Mouse (Mus musculus): ENCODE measurements around the gene Abhd16a. TPM values are rescaled to one million over a fixed set of nuclear protein-coding genes. Genes with fewer than 3 reads are reported as not detected.

Abhd16a gene
- 31.8 and 33.9 TPM in 2 replicates for polyA plus RNA-seq (2011; ENCODE audit: insufficient read length, low read depth, missing spikeins)

GRCm38 (mm10) chr17:35088825-35089644, at the start of gene Abhd16a:
TSS of gene Abhd16a (plus strand) at chr17:35089263.
- Histone ChIP-seq H3K4me1 (ENCODE audit: control insufficient read depth, insufficient read depth, low read length) (0 out of 2 replicates have a peak, but pooled peaks cover 4% of the 10 kb centered on the region), H3K4me3 (ENCODE audit: insufficient read depth, low read length) (peak within 1 kb of the TSS; percentile 94), H3K27ac (ENCODE audit: insufficient read depth, low read length) (peak within 1 kb of the TSS; percentile 82)
- no peak for TF ChIP-seq CTCF (IDR thresholded peaks at IDR 0.05; ENCODE audit: borderline replicate concordance, insufficient read depth, low read length)
- TF ChIP-seq POLR2A (IDR thresholded peaks at IDR 0.05; ENCODE audit: low read depth, low read length), result peak; percentile 94

GRCm38 (mm10) chr17:35043794-35044193, 45.3 kb upstream of the Abhd16a start:
- Histone ChIP-seq H3K4me3 (ENCODE audit: insufficient read depth, low read length) (no peak overlapping the region), H3K4me1 (ENCODE audit: control insufficient read depth, insufficient read depth, low read length) (peaks cover 27% of the 10 kb centered on the region), H3K27ac (ENCODE audit: insufficient read depth, low read length) (peak overlapping the region; percentile 85; the same call in 1 of the 2 replicates)
- TF ChIP-seq CTCF (IDR thresholded peaks at IDR 0.05; ENCODE audit: borderline replicate concordance, insufficient read depth, low read length) (no peak), POLR2A (IDR thresholded peaks at IDR 0.05; ENCODE audit: low read depth, low read length) (no peak)

GRCm38 (mm10) chr17:35044904-35045806, 43.9 kb upstream of the Abhd16a start:
- peaks cover 18% of the 10 kb centered on the region for H3K4me1 ChIP-seq (ENCODE audit: control insufficient read depth, insufficient read depth, low read length)
- H3K4me3 ChIP-seq (ENCODE audit: insufficient read depth, low read length), result no peak overlapping the region
- no peak for TF ChIP-seq CTCF (IDR thresholded peaks at IDR 0.05; ENCODE audit: borderline replicate concordance, insufficient read depth, low read length)
- no peak for TF ChIP-seq POLR2A (IDR thresholded peaks at IDR 0.05; ENCODE audit: low read depth, low read length)
- peak overlapping the region; percentile 85 for H3K27ac ChIP-seq (ENCODE audit: insufficient read depth, low read length)

GRCm38 (mm10) chr17:35045807-35046680, 43.0 kb upstream of the Abhd16a start:
- Histone ChIP-seq H3K27ac (ENCODE audit: insufficient read depth, low read length) (peak overlapping the region; percentile 85), H3K4me1 (ENCODE audit: control insufficient read depth, insufficient read depth, low read length) (peaks cover 17% of the 10 kb centered on the region), H3K4me3 (ENCODE audit: insufficient read depth, low read length) (peak overlapping the region; percentile 39)
- no peak for TF ChIP-seq CTCF (IDR thresholded peaks at IDR 0.05; ENCODE audit: borderline replicate concordance, insufficient read depth, low read length)
- TF ChIP-seq POLR2A (IDR thresholded peaks at IDR 0.05; ENCODE audit: low read depth, low read length), result peak; percentile 80

- TF ChIP-seq CTCF (IDR thresholded peaks at IDR 0.05; ENCODE audit: borderline replicate concordance, insufficient read depth, low read length) (no peak), POLR2A (IDR thresholded peaks at IDR 0.05; ENCODE audit: low read depth, low read length) (no peak; the same call in 1 of the 2 replicates)
- Histone ChIP-seq H3K4me3 (ENCODE audit: insufficient read depth, low read length) (peak within 1 kb of the TSS; percentile 39), H3K4me1 (ENCODE audit: control insufficient read depth, insufficient read depth, low read length) (peaks cover 17% of the 10 kb centered on the region), H3K27ac (ENCODE audit: insufficient read depth, low read length) (peak within 1 kb of the TSS; percentile 86)
Measured at GRCm38 (mm10) chr17:35046681-35047455, 42.2 kb upstream of the Abhd16a start, which contains the start of gene Msh5. TSS of gene Msh5 (minus strand) at chr17:35046745.

- peak overlapping the region; percentile 86 for H3K27ac ChIP-seq (ENCODE audit: insufficient read depth, low read length)
- TF ChIP-seq POLR2A (IDR thresholded peaks at IDR 0.05; ENCODE audit: low read depth, low read length) (no peak), CTCF (IDR thresholded peaks at IDR 0.05; ENCODE audit: borderline replicate concordance, insufficient read depth, low read length) (no peak)
- H3K4me1 ChIP-seq (ENCODE audit: control insufficient read depth, insufficient read depth, low read length), result peaks cover 20% of the 10 kb centered on the region
- H3K4me3 ChIP-seq (ENCODE audit: insufficient read depth, low read length), result no peak overlapping the region
Measured at GRCm38 (mm10) chr17:35047688-35048087, 41.4 kb upstream of the Abhd16a start.

GRCm38 (mm10) chr17:35048149-35048931, 40.7 kb upstream of the Abhd16a start:
- H3K4me1 ChIP-seq (ENCODE audit: control insufficient read depth, insufficient read depth, low read length), result peaks cover 19% of the 10 kb centered on the region

More at GRCm38 (mm10) chr17:35048149-35048931, 40.7 kb upstream of the Abhd16a start:
- Histone ChIP-seq H3K4me3 (ENCODE audit: insufficient read depth, low read length) (no peak overlapping the region), H3K27ac (ENCODE audit: insufficient read depth, low read length) (peak overlapping the region; percentile 86)
- TF ChIP-seq POLR2A (IDR thresholded peaks at IDR 0.05; ENCODE audit: low read depth, low read length) (0 out of 2 replicates have a peak, but pooled peaks have one; percentile 37), CTCF (IDR thresholded peaks at IDR 0.05; ENCODE audit: borderline replicate concordance, insufficient read depth, low read length) (no peak)

All from embryonic fibroblast, embryonic 13.5 days (primary cell).